Mouse (Mus musculus) c-Kit-positive CD71-positive TER-119-negative erythroid progenitor cells, embryonic 14.5 days (primary cell): ENCODE results near the gene Fbxo6.

Experiments
- DNase-seq: peaks from one replicate; pipeline ENCODE4 v3.0.0-alpha.2; 2013; ENCODE audit warnings: low read depth

The Fbxo6 gene

DNA sequence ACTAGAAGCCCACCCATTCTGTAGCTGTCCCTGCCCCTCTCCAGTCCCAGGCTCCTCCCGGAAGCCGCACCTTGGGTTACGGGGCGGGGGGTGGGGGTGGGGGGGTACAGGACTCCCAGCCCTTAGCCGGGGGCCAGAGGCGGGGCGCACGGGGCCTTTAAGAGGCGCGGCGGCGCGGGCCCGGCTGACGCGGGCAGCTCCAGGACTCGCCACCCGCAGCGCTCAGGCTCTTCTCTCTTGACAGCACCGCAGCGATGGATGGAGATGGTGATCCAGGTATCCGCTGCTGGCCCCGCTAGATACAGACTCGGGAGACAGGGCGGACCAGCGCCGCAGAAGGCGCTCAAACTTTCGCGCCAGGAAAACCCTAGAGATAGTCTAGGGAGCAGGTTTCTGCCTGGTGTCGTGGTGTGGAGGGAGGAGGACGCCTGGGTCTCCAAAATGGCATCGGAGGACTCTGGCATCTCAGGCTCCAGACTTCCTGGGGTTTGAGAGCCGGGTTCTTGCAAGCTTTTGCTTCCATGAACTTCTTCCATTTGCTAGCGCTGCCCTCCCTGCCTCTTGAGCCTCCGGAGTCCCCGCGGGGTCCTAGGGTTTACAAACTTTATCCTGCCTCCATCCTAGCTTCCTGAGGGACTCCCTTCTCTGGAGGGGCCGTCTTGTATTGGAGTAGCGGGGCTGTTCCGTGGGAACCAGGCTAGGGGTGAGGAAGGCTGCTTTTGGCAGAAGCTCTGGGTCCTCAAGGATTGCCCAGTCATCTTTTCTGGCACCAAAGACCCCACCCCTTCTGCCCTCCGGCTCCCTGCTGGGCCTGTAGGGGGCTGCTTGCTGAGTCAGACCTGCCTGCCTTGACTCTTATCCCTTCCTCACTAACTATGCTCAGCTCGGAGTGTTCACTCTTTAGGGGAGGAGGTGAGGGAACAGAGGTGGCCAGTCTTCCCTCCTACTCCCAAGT, 8.8 kb upstream of the Fbxo6 start, which contains the start of the genes Fbxo44 and Fbxo2:
Fbxo44 (minus strand) TSS at position 47 of the 955 bp plus-strand sequence.
Fbxo2 (plus strand) TSS at position 186 of the 955 bp plus-strand sequence.
- no peak for DNase-seq

GRCm38 (mm10) chr4:148159544-148160435, 7.8 kb upstream of the Fbxo6 start:
- peak; percentile 79 for DNase-seq

- DNase-seq: no peak
Measured at GRCm38 (mm10) chr4:148158436-148159348, 6.8 kb upstream of the Fbxo6 start.

- DNase-seq: peak; percentile 40
Measured at GRCm38 (mm10) chr4:148154982-148155381, 3.0 kb upstream of the Fbxo6 start.

DNA sequence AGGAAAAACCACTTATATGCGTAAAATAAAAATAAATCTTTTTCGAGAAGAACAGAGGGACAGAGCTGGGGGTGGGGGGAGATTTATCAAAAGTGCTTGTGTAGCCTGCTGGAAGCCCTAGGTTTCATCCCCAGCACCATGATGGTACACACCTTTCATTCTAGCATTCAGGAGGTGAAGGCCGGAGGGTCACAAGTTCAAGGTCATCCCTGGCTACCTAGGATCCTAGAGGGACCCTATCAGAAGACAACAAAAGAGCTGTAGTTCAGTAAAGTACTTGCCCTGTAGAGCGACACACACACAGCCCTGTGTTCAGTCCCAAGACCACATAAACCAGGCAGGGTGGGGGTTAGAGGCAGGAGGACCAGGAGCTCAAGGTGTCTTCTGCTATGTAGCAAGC, 2.1 kb upstream of the Fbxo6 start:
- DNase-seq: no peak

DNA sequence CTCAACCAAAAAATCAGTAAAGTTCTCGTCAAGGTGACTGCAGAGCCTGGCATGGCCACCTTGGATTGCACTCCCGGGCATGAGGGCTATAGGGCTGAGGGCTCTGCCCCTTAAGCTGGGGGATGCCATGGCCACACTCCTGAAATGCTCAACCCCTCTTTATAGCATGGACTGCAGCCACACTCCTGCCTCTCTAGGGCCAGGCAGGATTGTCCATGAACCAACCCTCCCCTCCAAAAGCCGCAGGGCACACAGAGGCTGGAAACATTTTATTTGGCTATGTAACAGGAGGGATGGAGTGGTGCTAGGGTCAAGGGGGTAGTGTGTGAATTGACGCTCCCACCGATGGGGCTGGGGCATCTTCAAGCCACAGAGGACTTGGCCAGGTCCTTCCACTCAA, 607 bp upstream of the Fbxo6 start:
- no peak for DNase-seq

- DNase-seq: peak; percentile 36
Measured at GRCm38 (mm10) chr4:148150953-148151266, 1.0 kb downstream of the Fbxo6 start.

DNA sequence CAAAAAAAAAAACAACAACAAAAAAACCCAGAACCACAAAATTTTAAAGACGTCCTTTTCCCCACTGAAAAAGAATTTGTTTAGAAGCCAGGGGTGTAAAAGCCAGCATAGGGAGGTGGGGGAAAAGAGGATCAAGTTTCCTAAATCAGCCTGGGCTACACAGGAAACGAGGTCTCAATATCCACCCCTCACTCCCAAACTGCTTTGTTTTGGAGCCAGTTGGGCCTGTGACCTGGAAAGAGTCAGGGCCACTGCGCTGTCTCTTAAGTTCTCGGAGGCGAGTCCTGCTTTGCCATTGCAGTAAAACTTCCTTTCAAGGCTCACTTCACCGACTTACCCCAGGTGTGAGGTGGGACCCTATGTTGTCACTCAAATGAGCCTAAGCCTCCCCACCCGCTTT, 1.7 kb downstream of the Fbxo6 start:
- no peak for DNase-seq

DNA sequence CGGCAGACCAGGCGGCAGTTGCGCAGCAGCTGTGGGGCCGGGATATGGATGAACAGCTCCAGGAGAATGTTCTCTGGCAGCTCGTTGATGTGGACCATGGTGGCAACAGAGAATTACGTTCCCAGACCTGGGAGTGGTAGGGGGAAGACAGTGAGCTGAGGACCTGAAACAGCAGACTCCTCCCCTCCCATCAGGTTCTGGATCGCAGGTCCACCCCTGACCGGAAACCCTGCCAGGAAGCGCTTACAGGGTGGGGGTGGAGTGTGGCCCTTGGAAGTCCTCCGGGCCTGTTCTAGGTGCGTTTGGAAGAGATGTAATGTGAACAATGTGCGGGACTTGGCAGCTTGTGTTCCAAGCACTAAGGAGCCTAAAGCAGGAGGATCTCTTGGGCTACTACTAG, 2.4 kb downstream of the Fbxo6 start:
- DNase-seq: no peak

GRCm38 (mm10) chr4:148147714-148148113, 4.2 kb downstream of the Fbxo6 start:
- DNase-seq: no peak

DNA sequence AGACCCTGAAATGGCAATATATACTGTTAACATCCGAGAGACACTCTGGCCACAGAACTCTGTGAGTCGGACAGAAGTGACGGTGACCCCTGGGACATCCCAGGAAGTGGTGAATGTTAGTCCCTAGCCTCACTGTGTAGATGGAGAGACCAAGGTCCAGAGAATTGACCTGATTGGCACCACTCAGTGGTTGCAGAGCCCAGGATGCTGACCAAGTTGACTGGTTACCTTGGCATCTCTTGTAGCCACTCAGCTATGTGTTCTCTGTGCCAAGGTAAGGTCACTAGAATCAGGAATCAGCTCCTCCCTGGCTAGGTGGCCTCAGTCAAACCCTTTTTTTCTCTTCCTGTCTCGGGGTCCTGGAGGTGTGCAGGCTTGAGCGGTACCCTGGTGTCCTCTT, 8.2 kb downstream of the Fbxo6 start:
- no peak for DNase-seq

DNA sequence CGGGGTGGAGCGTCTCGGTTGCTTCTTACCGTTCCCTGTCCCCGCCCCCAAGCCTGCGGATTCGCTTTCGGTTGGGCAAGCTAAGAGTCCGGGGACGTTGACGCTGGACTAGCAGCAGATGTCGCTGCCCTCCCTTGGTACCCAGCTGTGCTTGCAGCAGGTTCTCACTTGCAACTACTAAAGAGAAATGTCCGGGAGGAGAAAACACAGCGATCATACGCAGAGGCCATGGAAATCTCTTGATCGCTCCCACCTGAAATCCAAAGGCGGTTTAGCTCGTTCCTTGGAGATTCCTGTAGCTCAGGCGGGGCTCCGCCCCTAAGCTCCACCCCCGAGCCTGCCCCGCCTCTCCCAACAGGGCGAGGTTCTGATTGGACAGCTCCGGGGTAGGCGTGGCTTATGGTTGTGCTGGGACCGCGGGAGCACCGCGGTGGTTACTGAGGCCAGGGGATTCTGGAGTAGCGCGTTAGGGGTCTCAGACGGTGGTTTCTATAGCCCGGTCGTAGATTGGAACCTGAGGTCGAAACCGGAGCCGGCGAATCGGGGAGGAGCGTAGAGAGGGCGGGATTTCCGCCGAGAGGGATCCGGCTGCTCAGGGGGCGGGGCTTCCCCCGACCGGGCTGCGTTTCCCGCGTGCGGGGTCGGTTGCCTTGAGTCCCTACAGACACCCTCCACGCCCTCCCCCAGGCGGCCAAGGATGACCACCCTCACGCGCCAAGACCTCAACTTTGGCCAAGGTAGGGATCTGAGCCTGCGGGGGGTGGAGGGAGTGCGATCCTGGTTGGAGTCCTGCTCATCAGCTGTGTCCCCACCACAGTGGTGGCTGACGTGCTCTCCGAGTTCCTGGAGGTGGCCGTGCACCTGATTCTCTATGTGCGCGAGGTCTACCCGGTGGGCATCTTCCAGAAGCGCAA, 11.6 kb downstream of the Fbxo6 start:
- peak; percentile 95 for DNase-seq

DNA sequence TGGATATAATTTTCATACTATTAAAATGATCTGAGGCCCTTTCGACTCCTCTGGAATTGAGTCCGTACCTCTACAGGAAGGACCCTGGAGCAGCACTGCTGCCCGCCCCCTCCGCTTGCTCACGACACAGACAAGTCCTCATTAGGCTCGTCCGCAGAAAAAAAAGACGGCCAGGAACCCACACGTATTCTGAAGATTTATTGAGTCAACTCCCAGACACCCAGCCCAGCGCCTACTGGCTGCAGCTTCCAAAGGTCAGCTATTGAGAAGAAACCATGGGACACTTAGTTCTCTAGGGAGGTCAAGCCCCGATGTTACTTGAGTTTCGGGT, 12.2 kb downstream of the Fbxo6 start:
- no peak for DNase-seq

DNA sequence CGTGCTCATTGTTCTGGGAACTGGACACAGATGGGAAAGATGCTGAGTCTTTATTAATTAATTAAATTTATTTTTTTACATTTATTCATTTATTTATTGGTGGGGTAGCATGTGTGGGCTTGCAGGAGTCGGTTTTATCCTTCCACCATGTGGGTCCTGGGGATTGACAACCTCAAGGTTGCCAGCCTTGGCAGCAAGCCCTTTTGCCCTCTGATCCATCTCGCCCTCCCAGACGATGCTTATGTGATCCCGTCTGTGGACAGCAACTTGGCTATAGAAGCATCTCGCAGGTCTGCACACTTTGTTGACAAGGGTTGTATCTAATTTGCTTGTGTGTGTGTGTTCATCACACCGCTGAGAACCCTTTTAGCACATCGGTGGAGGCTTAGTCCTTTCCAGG, 14.4 kb downstream of the Fbxo6 start:
- DNase-seq: no peak

GRCm38 (mm10) chr4:148134988-148135387, 17.0 kb downstream of the Fbxo6 start:
- DNase-seq: no peak

DNA sequence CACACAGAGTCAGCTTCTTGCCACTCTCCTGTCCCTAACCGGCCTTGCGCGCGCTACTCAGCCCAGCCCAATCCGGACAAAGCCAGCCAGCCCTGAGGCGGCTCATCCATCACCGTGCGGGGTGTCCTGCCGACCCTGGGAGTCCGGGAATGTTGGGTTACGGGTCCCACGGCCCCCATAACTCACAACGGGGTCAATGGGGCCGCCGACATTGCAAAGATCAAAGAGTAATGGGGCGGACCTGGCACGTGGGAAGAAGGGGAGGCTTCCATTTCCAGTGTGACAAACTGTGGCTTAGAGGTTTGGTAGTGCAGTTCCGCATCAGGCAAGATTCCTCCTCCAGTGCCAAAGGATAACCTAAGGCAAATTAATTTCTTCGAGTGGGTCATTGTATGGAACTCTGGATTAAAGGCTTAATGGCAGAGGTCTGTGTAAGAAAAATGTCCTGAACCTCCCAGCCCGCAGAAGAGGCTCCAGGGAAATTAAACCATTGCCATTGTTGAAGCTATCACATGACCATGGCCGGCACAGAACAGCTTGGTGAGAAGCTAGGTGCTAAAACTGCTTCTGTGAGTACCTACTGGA, 20.4 kb downstream of the Fbxo6 start:
- no peak for DNase-seq

GRCm38 (mm10) chr4:148130561-148131413, 21.2 kb downstream of the Fbxo6 start, which contains the start of gene Draxin:
Gene Draxin (minus strand): TSS chr4:148130698.
- DNase-seq: no peak

- DNase-seq: no peak
Measured at GRCm38 (mm10) chr4:148130133-148130532, 21.8 kb downstream of the Fbxo6 start, which contains the start of gene Mad2l2. Gene Mad2l2 (plus strand): TSS chr4:148130384.

DNA sequence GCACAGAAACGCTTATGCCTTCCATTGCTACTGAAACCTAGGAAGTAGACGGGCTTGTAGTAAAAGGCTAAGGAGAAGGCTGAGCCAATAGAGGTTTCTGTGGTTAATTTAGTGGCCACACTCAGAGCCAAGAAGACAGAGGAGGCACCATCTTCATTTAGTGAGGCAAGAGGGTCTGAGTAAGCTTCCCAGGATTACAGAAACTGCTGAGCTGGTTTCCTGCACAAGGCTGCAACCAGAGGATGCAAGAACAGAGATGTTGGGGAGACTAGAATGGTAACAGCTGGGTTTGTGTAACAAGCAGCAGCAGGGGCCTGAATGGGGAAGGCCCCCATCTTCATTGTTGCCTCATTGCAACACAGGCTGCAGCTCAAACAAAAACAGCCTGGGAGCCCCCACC, 23.3 kb downstream of the Fbxo6 start:
- no peak for DNase-seq
